Mouse (Mus musculus) embryonic facial prominence, embryonic 14.5 days (tissue): Measurements from ENCODE around the gene AY074887. TPM values are rescaled to one million over a fixed set of nuclear protein-coding genes. Genes with fewer than 3 reads are reported as not detected.
A peak's percentile ranks its signal among the peaks of the same experiment; 100 is the strongest.

ENCODE experiments used
- ATAC-seq: fragments of 200-750 bp; cut with Nextera tagmentation; 2 replicates; pipeline ENCODE4 v1.8.0; 2017; ENCODE audit warnings: low read depth, moderate number of reproducible peaks, moderate TSS enrichment
- DNase-seq: peaks from one replicate; pipeline ENCODE4 v3.0.0-alpha.2; 2015; ENCODE audit warnings: low spot score
- H3K27ac ChIP-seq: fragments of 300-500 bp; sonication (generic); replicated peaks from 2 replicates; pipeline ENCODE4 v1.5.1; 2014; ENCODE audit warnings: low read depth, mild to moderate bottlenecking, low read length, moderate library complexity
- H3K27me3 ChIP-seq: fragments of 300-500 bp; sonication (generic); replicated peaks from 2 replicates; pipeline ENCODE4 v1.6.1; 2014; ENCODE audit warnings: low read length; ENCODE audit not compliant: control insufficient read depth, insufficient read depth
- H3K36me3 ChIP-seq: fragments of 300-500 bp; sonication (generic); 2 replicates; pipeline ENCODE4 v1.6.1; 2014; ENCODE audit warnings: low read length, mixed read lengths; ENCODE audit not compliant: control insufficient read depth, insufficient read depth
- H3K4me1 ChIP-seq: fragments of 300-500 bp; sonication (generic); 2 replicates; pipeline ENCODE4 v1.6.1; 2014; ENCODE audit warnings: antibody characterized with exemption, low read length; ENCODE audit not compliant: control insufficient read depth, insufficient read depth
- H3K4me2 ChIP-seq: fragments of 300-500 bp; sonication (generic); 2 replicates; pipeline ENCODE4 v1.6.1; 2014; ENCODE audit warnings: low read depth, mild to moderate bottlenecking, low read length, moderate library complexity, mixed read lengths
- H3K4me3 ChIP-seq: fragments of 300-500 bp; sonication (generic); 2 replicates; pipeline ENCODE4 v1.5.1; 2014; ENCODE audit warnings: low read depth, mild to moderate bottlenecking, low read length
- H3K9ac ChIP-seq: fragments of 300-500 bp; sonication (generic); 2 replicates; pipeline ENCODE4 v1.6.1; 2014; ENCODE audit warnings: low read depth, mild to moderate bottlenecking, low read length, moderate library complexity, mixed read lengths
- H3K9me3 ChIP-seq: fragments of 300-500 bp; sonication (generic); 2 replicates; pipeline ENCODE4 v1.6.1; 2016; ENCODE audit warnings: low read length; ENCODE audit not compliant: control insufficient read depth
- WGBS: fragments of 180-500 bp; shearing (Covaris S2); extraction: QIAGEN DNeasy Blood & Tissue Kit; methylation state at CpG from one replicate; pipeline ENCODE4 v1.1.7; 2014; 5-methylcytosine and 5-hydroxymethylcytosine counted together
- polyA plus RNA-seq: library from polyadenylated mRNA; unstranded; fragments of >200 nt; fragmentation: Nextera tagmentation; extraction: Ambion mirVana; gene quantifications from 2 replicates; pipeline ENCODE4 v1.2.1, GENCODE M21; 2014

AY074887 gene
- 1.0 and 1.2 TPM in 2 replicates for polyA plus RNA-seq

- H3K9me3 ChIP-seq = no peaks in the 10 kb centered on the region
- ATAC-seq = peak; percentile 100
- peaks cover 10% of the 10 kb centered on the region; the same call in 1 of the 2 replicates for H3K4me1 ChIP-seq
- H3K4me3 ChIP-seq = peak within 1 kb of the TSS; percentile 92
- no peaks in the 10 kb centered on the region for H3K27me3 ChIP-seq
- H3K4me2 ChIP-seq = peak within 1 kb of the TSS; percentile 77
- peaks cover 43% of the 10 kb centered on the region for H3K36me3 ChIP-seq
- DNase-seq = peak; percentile 98
- WGBS = under 1% methylated on average over 42 of the region's 65 CpGs
- peak within 1 kb of the TSS; percentile 90 for H3K9ac ChIP-seq
- H3K27ac ChIP-seq = peak within 1 kb of the TSS; percentile 96
Observed at GRCm38 (mm10) chr9:54950575-54951321, at the start of gene AY074887, which contains the start of gene Psma4. AY074887 (minus strand) TSS chr9:54950998. Psma4 (plus strand) TSS chr9:54950790.

- no peaks in the 10 kb centered on the region for H3K27me3 ChIP-seq
- H3K4me2 ChIP-seq = no peak overlapping the region
- no peaks in the 10 kb centered on the region for H3K4me1 ChIP-seq
- DNase-seq = no peak
- no peak for ATAC-seq
- no peak overlapping the region for H3K27ac ChIP-seq
- no peaks in the 10 kb centered on the region for H3K36me3 ChIP-seq
- 94% methylated on average over 3 of the region's 3 CpGs for WGBS
- no peak overlapping the region for H3K4me3 ChIP-seq
- H3K9ac ChIP-seq = no peak overlapping the region
- H3K9me3 ChIP-seq = no peaks in the 10 kb centered on the region
Observed at GRCm38 (mm10) chr9:54995645-54996044, 44.8 kb upstream of the AY074887 start.

GRCm38 (mm10) chr9:54994381-54994780 lies 43.6 kb upstream of the AY074887 start:
- Histone ChIP-seq H3K27me3 (no peaks in the 10 kb centered on the region), H3K9me3 (no peaks in the 10 kb centered on the region), H3K27ac (no peak overlapping the region), H3K4me3 (no peak overlapping the region), H3K9ac (no peak overlapping the region), H3K4me2 (no peak overlapping the region), H3K4me1 (no peaks in the 10 kb centered on the region), H3K36me3 (no peaks in the 10 kb centered on the region)
- ATAC-seq (no peak), DNase-seq (no peak)
- 42% methylated on average over 3 of the region's 3 CpGs for WGBS

GRCm38 (mm10) chr9:54990362-54990761 lies 39.6 kb upstream of the AY074887 start:
- no peak overlapping the region for H3K4me2 ChIP-seq
- H3K27me3 ChIP-seq = 0 out of 2 replicates have a peak, but pooled peaks cover 3% of the 10 kb centered on the region
- WGBS = 75% methylated on average over 3 of the region's 3 CpGs
- ATAC-seq (no peak), DNase-seq (no peak)
- no peaks in the 10 kb centered on the region for H3K4me1 ChIP-seq
- H3K36me3 ChIP-seq = no peaks in the 10 kb centered on the region
- H3K9ac ChIP-seq = no peak overlapping the region
- H3K9me3 ChIP-seq = no peaks in the 10 kb centered on the region
- no peak overlapping the region for H3K4me3 ChIP-seq
- H3K27ac ChIP-seq = no peak overlapping the region

- Histone ChIP-seq H3K9ac (no peak overlapping the region), H3K9me3 (no peaks in the 10 kb centered on the region), H3K4me2 (peak overlapping the region; percentile 93), H3K36me3 (no peaks in the 10 kb centered on the region), H3K4me3 (peak overlapping the region; percentile 65), H3K4me1 (no peaks in the 10 kb centered on the region), H3K27me3 (peaks cover 44% of the 10 kb centered on the region), H3K27ac (no peak overlapping the region)
- 12% methylated on average over 7 of the region's 7 CpGs for WGBS
- ATAC-seq = no peak
- DNase-seq = no peak
Observed at GRCm38 (mm10) chr9:54982401-54982800, 31.6 kb upstream of the AY074887 start.

- Histone ChIP-seq H3K36me3 (no peaks in the 10 kb centered on the region), H3K9ac (peak overlapping the region; percentile 63), H3K4me2 (peak overlapping the region; percentile 93), H3K27ac (no peak overlapping the region), H3K27me3 (peaks cover 44% of the 10 kb centered on the region), H3K9me3 (no peaks in the 10 kb centered on the region), H3K4me1 (no peaks in the 10 kb centered on the region), H3K4me3 (peak overlapping the region; percentile 65)
- under 1% methylated on average over 29 of the region's 85 CpGs for WGBS
- ATAC-seq (peak; percentile 91), DNase-seq (peak; percentile 71)
Observed at GRCm38 (mm10) chr9:54981291-54982191, 30.7 kb upstream of the AY074887 start.

GRCm38 (mm10) chr9:54980674-54981073 lies 29.9 kb upstream of the AY074887 start, which contains the start of gene Chrna5:
Chrna5 (plus strand) TSS chr9:54980880.
- Histone ChIP-seq H3K27me3 (peaks cover 43% of the 10 kb centered on the region), H3K27ac (no peak within 1 kb of the TSS)

GRCm38 (mm10) chr9:54969972-54970637 lies 19.3 kb upstream of the AY074887 start:
- 0 out of 2 replicates have a peak, but pooled peaks cover 4% of the 10 kb centered on the region for H3K9me3 ChIP-seq
- no peak overlapping the region for H3K4me2 ChIP-seq
- ATAC-seq (no peak), DNase-seq (no peak)
- WGBS = 54% methylated on average over 8 of the region's 8 CpGs
- no peak overlapping the region for H3K27ac ChIP-seq
- no peaks in the 10 kb centered on the region for H3K27me3 ChIP-seq
- H3K4me3 ChIP-seq = no peak overlapping the region
- no peaks in the 10 kb centered on the region for H3K36me3 ChIP-seq
- H3K4me1 ChIP-seq = no peaks in the 10 kb centered on the region
- H3K9ac ChIP-seq = no peak overlapping the region

More at GRCm38 (mm10) chr9:54980674-54981073, 29.9 kb upstream of the AY074887 start, which contains the start of gene Chrna5:
- H3K9ac ChIP-seq = peak within 1 kb of the TSS; percentile 63
- no peaks in the 10 kb centered on the region for H3K4me1 ChIP-seq
- 56% methylated on average over 8 of the region's 8 CpGs for WGBS
- H3K4me2 ChIP-seq = peak within 1 kb of the TSS; percentile 93
- peak within 1 kb of the TSS; percentile 65 for H3K4me3 ChIP-seq
- H3K9me3 ChIP-seq = no peaks in the 10 kb centered on the region
- peak; percentile 18 for DNase-seq
- no peak for ATAC-seq
- no peaks in the 10 kb centered on the region for H3K36me3 ChIP-seq
